Mouse (Mus musculus) left cerebral cortex, postnatal 4 days (tissue): ENCODE data around the gene Rala. TPM values are rescaled to one million over a fixed set of nuclear protein-coding genes. Genes with fewer than 3 reads are reported as not detected.

Experiments
- DNase-seq: peaks from one replicate; pipeline ENCODE4 v3.0.0-alpha.2; 2022
- intact Hi-C: fragments of 180-260 bp; cut with DNase I; formaldehyde crosslinking; loops from one replicate; pipeline ENCODE4 v1.15.1; 2025
- total RNA-seq, 2 experiments: library from RNA; stranded (reverse); gene quantifications; 2 replicates each; pipeline ENCODE4 v1.2.3; 2021

Gene Rala
- total RNA-seq, 2 experiments from 2014 or later = 183 to 187 TPM

GRCm38 (mm10) chr13:17891545-17891944 lies 52.5 kb downstream of the Rala start:
- no peak for DNase-seq
- intact Hi-C loops = no loop called here

- intact Hi-C loops = no loop called here
Observed at GRCm38 (mm10) chr13:17884211-17884610, 59.8 kb downstream of the Rala start.

GRCm38 (mm10) chr13:17879061-17879460 lies 65.0 kb downstream of the Rala start:
- intact Hi-C loops = no loop called here
- no peak for DNase-seq

More at GRCm38 (mm10) chr13:17884211-17884610, 59.8 kb downstream of the Rala start:
- no peak for DNase-seq

GRCm38 (mm10) chr13:17866741-17867140 lies 77.3 kb downstream of the Rala start:
- DNase-seq = no peak

GRCm38 (mm10) chr13:17860536-17860935 lies 83.5 kb downstream of the Rala start:
- peak; percentile 38 for DNase-seq
- intact Hi-C loops = no loop called here

More at GRCm38 (mm10) chr13:17866741-17867140, 77.3 kb downstream of the Rala start:
- intact Hi-C loops = no loop called here

- DNase-seq = no peak
- intact Hi-C loops = no loop called here
Observed at GRCm38 (mm10) chr13:17859365-17860033, 84.5 kb downstream of the Rala start.

- intact Hi-C loops = no loop called here
Observed at GRCm38 (mm10) chr13:17857046-17857445, 87.0 kb downstream of the Rala start.

GRCm38 (mm10) chr13:17855492-17856138 lies 88.4 kb downstream of the Rala start:
- no peak for DNase-seq
- intact Hi-C loops = no loop called here

More at GRCm38 (mm10) chr13:17857046-17857445, 87.0 kb downstream of the Rala start:
- DNase-seq = no peak

- intact Hi-C loops = no loop called here
- no peak for DNase-seq
Observed at GRCm38 (mm10) chr13:17854755-17855154, 89.3 kb downstream of the Rala start.

- no peak for DNase-seq
- intact Hi-C loops = no loop called here
Observed at GRCm38 (mm10) chr13:17843336-17843735, 100.7 kb downstream of the Rala start.

- intact Hi-C loops = no loop called here
- DNase-seq = no peak
Observed at GRCm38 (mm10) chr13:17842756-17843155, 101.3 kb downstream of the Rala start.

GRCm38 (mm10) chr13:17839137-17839536 lies 104.9 kb downstream of the Rala start:
- DNase-seq = no peak
- intact Hi-C loops = loop anchor here (5.0 to 10.0 kb wide), 2 partner anchors 143 to 966 kb away; no protein-coding TSS in a partner anchor

GRCm38 (mm10) chr13:17838484-17838851 lies 105.6 kb downstream of the Rala start:
- intact Hi-C loops = loop anchor here (5.0 to 10.0 kb wide), 2 partner anchors 144 to 966 kb away; no protein-coding TSS in a partner anchor

GRCm38 (mm10) chr13:17837610-17838483 lies 106.2 kb downstream of the Rala start:
- peak; percentile 22 for DNase-seq
- intact Hi-C loops = loop anchor here (5.0 to 10.0 kb wide), 2 partner anchors 144 to 967 kb away; no protein-coding TSS in a partner anchor

More at GRCm38 (mm10) chr13:17838484-17838851, 105.6 kb downstream of the Rala start:
- peak; percentile 59 for DNase-seq

- no peak for DNase-seq
- intact Hi-C loops = loop anchor here (5.0 to 10.0 kb wide), 2 partner anchors 145 to 968 kb away; no protein-coding TSS in a partner anchor
Observed at GRCm38 (mm10) chr13:17836808-17837207, 107.2 kb downstream of the Rala start.

GRCm38 (mm10) chr13:17832940-17833339 lies 111.1 kb downstream of the Rala start:
- intact Hi-C loops = loop anchor here (10.0 kb wide), 1 partner anchor 972 kb away; no protein-coding TSS in a partner anchor

More at GRCm38 (mm10) chr13:17832940-17833339, 111.1 kb downstream of the Rala start:
- no peak for DNase-seq

Other genes with a start within 250 kb of the Rala start
- 10 to 100 TPM; 23.0 to 24.8 TPM for gene Mplkip, start 249.0 kb downstream of the Rala start, total RNA-seq
- gene Sugct, start 248.7 kb downstream of the Rala start, total RNA-seq = under 1 TPM; 0.87 to 0.96 TPM
- gene Cdk13, start 139.1 kb downstream of the Rala start, total RNA-seq = 10 to 100 TPM; 59.3 to 64.8 TPM
- 10 to 100 TPM; 28.9 to 32.7 TPM for gene Yae1d1, start 49.1 kb upstream of the Rala start, total RNA-seq